Mouse (Mus musculus): ENCODE results near the gene Heatr5a.

Heatr5a gene

DNA sequence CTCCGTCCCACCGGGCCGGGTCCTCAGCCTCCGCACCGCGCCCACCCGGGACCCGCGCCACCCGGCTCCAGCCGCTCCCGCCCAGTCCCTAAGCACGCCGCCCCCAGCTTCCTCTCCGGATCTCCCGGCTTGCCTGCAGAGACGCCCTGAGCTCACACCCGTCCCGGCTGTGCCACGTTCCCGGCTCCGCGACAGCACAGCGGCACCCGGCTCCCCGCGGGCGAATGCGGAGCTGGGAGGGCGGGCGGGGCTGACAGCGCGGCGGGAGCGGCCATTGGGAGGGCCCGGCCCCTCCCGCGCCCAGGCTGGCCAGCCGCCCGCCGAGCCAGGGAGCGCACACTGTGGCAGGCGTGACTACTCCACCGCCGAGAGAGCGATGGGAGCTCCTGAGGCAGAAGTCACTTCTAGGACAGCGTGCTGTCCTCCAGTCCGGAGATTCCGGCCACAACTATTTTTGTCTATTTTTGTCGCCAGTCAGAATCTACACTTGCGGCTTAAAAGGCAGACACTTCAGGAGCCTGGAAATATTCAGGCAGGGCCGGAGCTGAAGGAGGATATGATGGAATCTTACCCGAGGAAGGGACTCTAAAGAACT, at the start of gene Heatr5a:
Gene Heatr5a, minus strand, starts transcription at position 252 of the 595 bp plus-strand sequence.
- DNase-seq (ENCODE audit: extremely low spot score, low spot score): peak; percentile 91

- no peak for DNase-seq (ENCODE audit: extremely low spot score, low spot score)
These were observed 43.4 kb upstream of the Heatr5a start for GRCm38 (mm10) chr12:52014494-52015029.

DNA sequence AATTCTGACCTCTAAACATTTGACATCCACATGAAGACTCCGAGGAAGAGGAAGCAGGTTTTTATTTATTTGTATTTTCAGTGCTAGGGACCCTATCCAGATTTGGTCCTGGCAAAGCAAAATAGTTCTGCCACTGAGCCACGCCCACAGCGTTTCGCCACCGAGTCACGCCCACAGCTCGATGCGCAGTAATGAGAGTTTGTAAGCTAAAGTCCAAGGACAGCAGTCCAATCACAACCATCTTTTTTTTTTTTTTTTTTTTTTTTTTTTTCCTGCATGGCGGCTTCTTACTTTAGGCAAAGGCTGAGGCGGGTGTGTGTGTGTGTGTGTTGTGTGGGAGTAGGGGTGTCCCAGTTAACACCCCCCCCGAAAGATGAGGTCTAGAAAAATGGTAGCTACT, 42.9 kb upstream of the Heatr5a start:
- no peak for DNase-seq (ENCODE audit: extremely low spot score, low spot score)

GRCm38 (mm10) chr12:52013274-52013673, 42.2 kb upstream of the Heatr5a start:
- peak; percentile 21 for DNase-seq (ENCODE audit: extremely low spot score, low spot score)

DNA sequence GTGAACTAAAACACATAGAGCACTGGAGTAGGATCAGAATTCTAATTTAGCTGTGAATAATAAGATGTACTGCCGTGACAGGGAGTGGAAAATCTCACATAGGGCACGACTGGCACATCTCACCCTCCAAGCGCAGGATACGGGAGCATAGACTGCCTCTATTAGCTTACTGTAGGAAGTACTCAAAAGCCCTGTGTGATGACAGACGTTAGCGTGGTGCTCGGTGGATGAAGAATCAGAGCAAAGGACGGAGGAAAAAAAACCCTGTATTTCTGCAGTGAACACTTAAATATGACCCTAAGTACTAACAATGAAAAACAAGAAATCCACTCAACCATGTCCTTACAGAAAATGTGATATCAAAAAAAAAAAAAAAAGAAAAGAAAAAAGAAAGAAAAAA, 41.0 kb upstream of the Heatr5a start:
- DNase-seq (ENCODE audit: extremely low spot score, low spot score): no peak

GRCm38 (mm10) chr12:52010630-52010961, 39.5 kb upstream of the Heatr5a start:
- no peak for DNase-seq (ENCODE audit: extremely low spot score, low spot score)

DNA sequence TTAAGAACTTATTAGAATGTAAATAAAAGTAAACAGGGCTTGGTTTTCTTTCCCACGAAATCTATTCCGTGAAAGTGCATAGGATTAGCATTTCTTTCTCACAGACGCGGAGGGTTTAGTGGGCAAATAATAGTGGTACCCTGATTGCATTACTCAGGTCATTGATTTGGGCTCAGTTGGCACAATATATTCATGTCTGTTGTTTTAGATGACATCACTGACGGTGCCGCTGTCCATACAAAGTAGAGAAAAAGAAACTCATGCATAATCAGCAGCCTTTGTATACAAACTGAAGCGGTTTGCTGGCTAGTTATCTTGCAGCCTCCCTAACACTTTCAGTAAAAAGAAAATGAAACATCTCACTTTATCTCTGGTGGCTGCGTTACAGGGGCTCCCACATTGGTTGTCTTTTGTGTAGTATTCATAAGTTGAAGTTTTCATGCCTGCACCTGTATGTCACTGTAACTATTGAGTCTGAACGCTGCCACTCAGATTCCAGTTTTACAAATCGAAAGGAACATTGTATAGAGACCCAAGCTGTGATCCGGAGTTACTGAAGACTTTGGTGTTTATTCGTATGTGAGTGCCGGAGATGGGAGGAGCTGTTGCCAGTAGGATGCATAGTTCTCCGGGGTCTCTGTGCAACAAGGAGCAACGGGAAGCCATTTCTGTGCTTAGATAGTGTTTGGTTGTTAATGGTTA, 39.0 kb upstream of the Heatr5a start:
- DNase-seq (ENCODE audit: extremely low spot score, low spot score): no peak

DNA sequence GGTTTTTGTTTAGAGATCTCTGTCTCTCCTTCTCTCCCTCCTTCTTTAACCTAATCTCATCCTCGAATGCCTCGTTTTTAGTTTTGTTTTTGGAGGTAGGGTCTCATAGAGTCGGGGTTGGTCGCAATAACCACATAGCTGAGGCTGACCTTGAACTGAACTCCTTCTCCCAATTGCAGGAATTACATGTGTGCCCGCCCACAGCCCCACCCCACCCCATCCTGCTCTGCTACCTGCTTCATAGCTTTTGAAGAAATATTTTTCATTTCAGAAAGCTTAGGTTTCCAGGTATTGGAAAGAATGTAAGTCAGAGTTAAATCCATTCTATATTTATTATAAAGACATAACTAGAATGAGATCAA, 35.5 kb upstream of the Heatr5a start:
- DNase-seq (ENCODE audit: extremely low spot score, low spot score): no peak

- DNase-seq (ENCODE audit: extremely low spot score, low spot score): peak; percentile 94
These were observed 34.9 kb upstream of the Heatr5a start, which contains the start of gene Dtd2 for GRCm38 (mm10) chr12:52005877-52006632. Gene Dtd2 (minus strand): TSS chr12:52006501.

DNA sequence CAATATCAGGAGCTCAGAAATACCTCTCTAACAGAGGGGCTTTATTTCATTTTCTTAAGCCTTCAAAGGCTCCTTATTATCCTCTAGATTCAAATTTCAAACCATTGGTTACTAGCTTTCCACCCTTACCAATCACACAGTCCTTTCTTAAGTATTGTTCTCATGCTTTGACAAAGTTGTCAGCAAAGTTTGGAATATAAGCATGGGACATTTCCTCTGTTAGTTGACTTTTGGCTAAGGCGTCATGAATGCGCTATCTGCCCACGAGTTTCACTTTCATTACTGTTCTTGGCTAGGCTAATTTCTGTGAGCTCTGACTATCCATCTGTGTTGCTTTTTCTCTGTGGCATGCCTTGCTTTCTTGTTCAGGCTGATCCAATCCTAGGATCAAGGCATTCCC, 31.6 kb upstream of the Heatr5a start:
- no peak for DNase-seq (ENCODE audit: extremely low spot score, low spot score)

DNA sequence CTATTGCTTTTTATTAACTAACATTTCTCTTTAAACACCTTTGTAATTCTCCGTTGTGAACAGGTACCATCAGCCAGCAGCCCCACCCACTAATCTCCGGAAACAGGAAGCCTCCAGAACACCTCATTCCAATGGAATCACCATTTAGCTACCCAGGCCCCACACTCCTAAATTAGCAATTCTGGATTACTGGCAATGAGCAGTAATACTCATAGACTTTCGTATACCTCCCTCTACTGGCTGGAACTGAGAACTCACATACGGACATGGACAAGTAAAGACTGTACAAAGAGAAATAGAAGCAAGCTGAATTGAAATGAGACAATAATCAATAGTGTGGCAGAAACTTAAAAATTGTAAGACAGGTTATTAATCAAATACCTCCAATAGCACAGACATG, 30.4 kb upstream of the Heatr5a start:
- DNase-seq (ENCODE audit: extremely low spot score, low spot score): peak; percentile 33

GRCm38 (mm10) chr12:51998366-51998932, 27.3 kb upstream of the Heatr5a start:
- DNase-seq (ENCODE audit: extremely low spot score, low spot score): no peak

- no peak for DNase-seq (ENCODE audit: extremely low spot score, low spot score)
These were observed 24.8 kb upstream of the Heatr5a start for GRCm38 (mm10) chr12:51995738-51996536.

DNA sequence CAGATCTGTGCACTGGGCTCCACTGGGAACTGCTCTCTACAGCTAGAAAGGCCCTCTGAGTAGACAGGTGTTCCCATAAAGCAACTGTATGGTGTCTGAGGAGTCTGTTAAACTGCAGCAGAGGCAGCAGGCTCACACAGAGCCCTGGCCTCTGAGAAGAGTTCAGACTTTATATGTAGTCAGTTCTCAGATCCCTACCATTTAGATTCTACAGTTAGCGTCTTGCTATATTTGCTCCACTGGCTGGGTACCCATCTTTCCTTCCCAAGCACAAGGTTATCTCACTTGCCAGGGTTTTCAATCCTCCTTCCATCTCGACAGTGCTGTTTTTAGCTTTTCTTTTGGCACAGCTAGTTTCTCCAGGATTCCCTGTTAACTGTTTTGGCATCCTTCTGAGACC, 19.5 kb upstream of the Heatr5a start:
- DNase-seq (ENCODE audit: extremely low spot score, low spot score): no peak

- no peak for DNase-seq (ENCODE audit: extremely low spot score, low spot score)
These were observed 17.4 kb upstream of the Heatr5a start for GRCm38 (mm10) chr12:51988536-51988935.

DNA sequence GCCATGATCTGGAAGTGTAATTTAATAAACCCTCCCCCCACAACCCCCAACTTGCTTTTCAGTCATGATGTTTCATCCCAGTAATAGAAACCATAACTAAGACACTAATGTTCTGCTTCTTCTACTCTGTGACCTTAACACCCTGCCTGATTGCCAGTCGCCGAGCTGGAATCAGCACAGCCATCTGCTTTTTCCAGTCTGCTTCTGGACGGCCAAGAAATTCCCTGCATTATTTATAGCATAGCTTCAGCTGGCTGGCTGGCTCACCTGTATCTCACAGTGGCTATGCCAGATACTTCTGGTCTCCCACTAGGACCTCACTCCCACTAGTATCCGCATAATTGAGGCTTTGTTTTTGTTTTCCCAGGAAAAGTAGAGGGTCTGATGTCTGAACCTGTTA, 14.7 kb upstream of the Heatr5a start:
- no peak for DNase-seq (ENCODE audit: extremely low spot score, low spot score)

GRCm38 (mm10) chr12:51985163-51985748, 14.1 kb upstream of the Heatr5a start:
- no peak for DNase-seq (ENCODE audit: extremely low spot score, low spot score)

- no peak for DNase-seq (ENCODE audit: extremely low spot score, low spot score)
These were observed 12.5 kb upstream of the Heatr5a start for GRCm38 (mm10) chr12:51983625-51984024.

- no peak for DNase-seq (ENCODE audit: extremely low spot score, low spot score)
These were observed 5.4 kb upstream of the Heatr5a start for GRCm38 (mm10) chr12:51976531-51976930.

DNA sequence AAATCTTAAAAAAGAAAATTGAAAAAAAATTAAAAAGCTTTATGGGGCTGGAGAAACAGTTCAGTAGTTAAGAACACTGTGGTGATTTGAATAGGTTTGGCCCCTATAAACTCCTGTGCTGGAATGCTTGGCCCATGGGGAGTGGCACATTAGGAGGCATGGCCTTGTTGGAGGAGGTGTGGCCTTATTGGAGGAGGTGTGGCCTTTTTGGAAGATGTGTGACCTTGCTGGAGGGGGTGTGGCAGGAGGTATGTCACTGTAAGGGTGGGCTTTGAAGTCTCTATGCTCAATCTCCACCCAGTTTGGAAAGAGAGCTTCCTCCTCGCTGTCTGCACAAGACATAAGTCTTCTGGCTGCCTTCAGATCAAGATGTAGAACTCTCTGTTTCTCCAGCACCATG, 3.3 kb upstream of the Heatr5a start:
- DNase-seq (ENCODE audit: extremely low spot score, low spot score): no peak
